Mouse (Mus musculus) midbrain, embryonic 12.5 days (tissue): ENCODE data around the gene Pla2g2d. TPM values are rescaled to one million over a fixed set of nuclear protein-coding genes. Genes with fewer than 3 reads are reported as not detected.

Source experiments
- ATAC-seq: fragments of 200-750 bp; cut with Nextera tagmentation; 2 replicates; pipeline ENCODE4 v1.8.0; 2017; ENCODE audit warnings: low read depth, moderate TSS enrichment, moderate library complexity; ENCODE audit not compliant: low FRiP score
- H3K27ac ChIP-seq: fragments of 300-500 bp; sonication (generic); replicated peaks from 2 replicates; pipeline ENCODE4 v1.5.1; 2016; ENCODE audit warnings: mild to moderate bottlenecking
- H3K27me3 ChIP-seq: fragments of 300-500 bp; sonication (generic); 2 replicates; pipeline ENCODE4 v1.6.1; 2016; ENCODE audit warnings: mild to moderate bottlenecking
- H3K36me3 ChIP-seq: fragments of 300-500 bp; sonication (generic); 2 replicates; pipeline ENCODE4 v1.6.1; 2016
- H3K4me1 ChIP-seq: fragments of 300-500 bp; sonication (generic); 2 replicates; pipeline ENCODE4 v1.6.1; 2016
- H3K4me2 ChIP-seq: fragments of 300-500 bp; sonication (generic); replicated peaks from 2 replicates; pipeline ENCODE4 v1.6.1; 2016; ENCODE audit warnings: mild to moderate bottlenecking, moderate library complexity
- H3K4me3 ChIP-seq: fragments of 300-500 bp; sonication (generic); 2 replicates; pipeline ENCODE4 v1.5.1; 2016; ENCODE audit warnings: mild to moderate bottlenecking
- H3K9ac ChIP-seq: fragments of 300-500 bp; sonication (generic); replicated peaks from 2 replicates; pipeline ENCODE4 v1.6.1; 2016; ENCODE audit warnings: mild to moderate bottlenecking, moderate library complexity
- H3K9me3 ChIP-seq: fragments of 300-500 bp; sonication (generic); 2 replicates; pipeline ENCODE4 v1.6.1; 2016; ENCODE audit warnings: mild to moderate bottlenecking
- WGBS: fragments of 180-500 bp; shearing (Covaris S2); methylation state at CpG from one replicate; pipeline ENCODE4 v1.1.7; 2016; 5-methylcytosine and 5-hydroxymethylcytosine counted together
- polyA plus RNA-seq: library from polyadenylated mRNA; unstranded; fragments of >200 nt; fragmentation: Nextera tagmentation; extraction: Ambion mirVana; gene quantifications from 2 replicates; pipeline ENCODE4 v1.2.1, GENCODE M21; 2016

Pla2g2d gene
- polyA plus RNA-seq, 1 experiment from 2014 or later = 0.33 TPM

DNA sequence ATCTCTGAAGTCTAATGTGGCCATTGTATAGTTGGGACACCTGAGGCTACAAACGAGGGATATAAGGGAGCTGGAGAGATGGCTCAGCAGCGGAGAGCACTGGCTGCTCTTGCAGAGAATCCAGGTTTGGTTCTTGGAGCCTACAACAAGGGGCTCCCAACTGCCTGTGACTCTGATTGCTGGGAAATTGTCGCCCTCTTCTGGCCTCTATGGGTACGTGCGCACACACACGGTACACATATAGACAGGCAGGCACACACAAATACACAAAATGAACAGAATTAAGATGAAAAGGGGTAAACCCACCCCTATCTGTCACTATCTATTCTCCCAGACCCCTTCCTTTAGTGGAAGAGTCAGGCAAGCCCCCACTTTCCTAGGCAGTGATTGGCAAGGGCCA, 22.9 kb upstream of the Pla2g2d start:
- H3K4me3 ChIP-seq = no peak overlapping the region
- H3K4me2 ChIP-seq = no peak overlapping the region
- WGBS = 93% methylated on average over 6 of the region's 6 CpGs
- no peaks in the 10 kb centered on the region for H3K27me3 ChIP-seq
- peaks cover 5% of the 10 kb centered on the region; the same call in 1 of the 2 replicates for H3K4me1 ChIP-seq
- no peak overlapping the region for H3K9ac ChIP-seq
- no peaks in the 10 kb centered on the region for H3K9me3 ChIP-seq
- H3K27ac ChIP-seq = no peak overlapping the region
- no peaks in the 10 kb centered on the region for H3K36me3 ChIP-seq
- no peak for ATAC-seq

DNA sequence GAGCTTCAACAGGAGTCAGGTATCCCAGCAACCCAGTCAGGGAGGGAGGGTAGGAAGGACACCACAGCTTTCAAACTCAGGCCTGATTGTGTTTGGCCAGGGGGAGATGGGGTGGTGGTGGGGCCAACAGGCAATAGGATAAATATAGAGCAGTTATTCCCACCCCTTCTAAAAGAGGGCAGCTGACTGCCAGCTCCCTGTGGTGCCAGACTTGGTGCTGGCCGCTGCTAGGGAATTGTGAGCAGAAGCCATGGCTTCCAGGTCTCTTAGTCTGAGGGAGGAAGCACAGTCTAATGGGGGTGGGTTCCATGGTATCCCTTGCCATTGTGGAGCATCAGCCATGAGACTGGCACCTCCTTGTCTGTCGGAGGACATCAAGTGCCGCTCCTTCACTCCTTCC, 21.9 kb upstream of the Pla2g2d start:
- Histone ChIP-seq H3K4me3 (no peak overlapping the region), H3K4me2 (no peak overlapping the region), H3K36me3 (no peaks in the 10 kb centered on the region), H3K4me1 (no peaks in the 10 kb centered on the region; the same call in 1 of the 2 replicates), H3K9ac (no peak overlapping the region), H3K9me3 (no peaks in the 10 kb centered on the region), H3K27me3 (no peaks in the 10 kb centered on the region), H3K27ac (no peak overlapping the region)
- 81% methylated on average over 3 of the region's 3 CpGs for WGBS
- ATAC-seq = no peak

DNA sequence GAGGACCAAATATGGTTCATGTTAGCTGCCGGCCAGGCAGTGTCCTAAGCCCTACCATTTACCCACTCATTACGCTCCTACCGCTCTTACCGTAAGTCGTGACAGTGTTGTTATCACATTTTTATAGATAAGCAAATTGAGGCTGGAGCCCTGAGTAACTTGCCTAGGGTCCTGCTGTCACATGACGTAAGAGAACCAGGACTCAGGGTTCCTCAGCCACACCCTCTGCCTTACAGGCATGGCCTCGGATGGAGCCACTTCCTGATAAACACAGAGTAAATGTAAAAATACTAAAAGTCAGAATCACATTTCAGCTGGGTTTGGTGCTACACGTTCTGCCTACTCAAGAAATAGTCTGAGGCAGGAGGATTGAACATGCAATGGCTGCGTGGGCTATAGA, 21.1 kb upstream of the Pla2g2d start:
- ATAC-seq = no peak
- H3K36me3 ChIP-seq = no peaks in the 10 kb centered on the region
- no peak overlapping the region for H3K4me3 ChIP-seq
- no peaks in the 10 kb centered on the region; the same call in 1 of the 2 replicates for H3K4me1 ChIP-seq
- H3K27ac ChIP-seq = no peak overlapping the region
- H3K4me2 ChIP-seq = no peak overlapping the region
- H3K27me3 ChIP-seq = no peaks in the 10 kb centered on the region
- H3K9me3 ChIP-seq = no peaks in the 10 kb centered on the region
- H3K9ac ChIP-seq = no peak overlapping the region
- 88% methylated on average over 9 of the region's 9 CpGs for WGBS

DNA sequence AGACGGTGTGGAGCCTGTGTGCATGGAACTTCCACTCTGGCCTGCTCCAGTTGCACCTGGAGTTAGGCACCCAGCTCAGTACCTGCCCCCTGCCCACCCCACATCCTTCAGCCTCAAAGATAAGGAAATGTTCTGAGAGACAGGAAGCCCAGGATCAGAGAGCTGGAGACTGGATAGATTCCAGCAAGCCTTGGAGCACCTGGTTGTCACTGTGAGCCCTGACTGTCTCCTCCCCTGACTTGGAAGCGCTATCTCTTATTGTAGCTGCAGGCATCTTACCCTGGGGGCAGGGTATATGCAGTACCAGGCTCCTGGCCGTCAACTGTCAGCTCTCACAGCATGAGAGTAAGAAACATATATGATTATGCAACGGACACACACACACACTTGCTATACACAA, 20.1 kb upstream of the Pla2g2d start:
- H3K4me3 ChIP-seq = no peak overlapping the region
- H3K4me1 ChIP-seq = no peaks in the 10 kb centered on the region; the same call in 1 of the 2 replicates
- ATAC-seq = no peak
- H3K27ac ChIP-seq = no peak overlapping the region
- no peaks in the 10 kb centered on the region for H3K9me3 ChIP-seq
- no peaks in the 10 kb centered on the region for H3K36me3 ChIP-seq
- no peak overlapping the region for H3K9ac ChIP-seq
- H3K27me3 ChIP-seq = no peaks in the 10 kb centered on the region
- WGBS = 69% methylated on average over 4 of the region's 4 CpGs
- H3K4me2 ChIP-seq = no peak overlapping the region

DNA sequence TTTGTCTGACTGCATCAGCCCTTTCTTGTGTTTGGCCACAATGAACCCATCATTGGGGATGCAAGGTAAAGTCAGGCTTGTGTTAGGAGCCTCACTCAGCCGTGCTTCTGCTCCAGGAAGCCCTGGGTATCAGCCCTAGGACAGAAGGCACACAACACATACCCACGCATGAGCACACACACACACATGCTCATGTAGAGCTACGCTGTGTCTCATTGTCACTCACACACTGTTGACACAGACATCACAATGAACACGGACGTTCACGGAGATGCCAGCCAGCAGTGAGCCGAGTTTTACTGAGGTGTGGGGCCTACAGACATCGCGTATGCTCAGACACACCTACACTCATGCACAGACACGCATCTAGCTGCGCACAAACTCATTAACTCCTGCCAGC, 19.6 kb upstream of the Pla2g2d start:
- ATAC-seq = no peak
- no peak overlapping the region for H3K4me3 ChIP-seq
- H3K9ac ChIP-seq = no peak overlapping the region
- H3K27ac ChIP-seq = no peak overlapping the region
- H3K27me3 ChIP-seq = no peaks in the 10 kb centered on the region
- 85% methylated on average over 11 of the region's 11 CpGs for WGBS
- no peak overlapping the region for H3K4me2 ChIP-seq
- H3K36me3 ChIP-seq = no peaks in the 10 kb centered on the region
- no peaks in the 10 kb centered on the region for H3K9me3 ChIP-seq
- H3K4me1 ChIP-seq = no peaks in the 10 kb centered on the region; the same call in 1 of the 2 replicates

DNA sequence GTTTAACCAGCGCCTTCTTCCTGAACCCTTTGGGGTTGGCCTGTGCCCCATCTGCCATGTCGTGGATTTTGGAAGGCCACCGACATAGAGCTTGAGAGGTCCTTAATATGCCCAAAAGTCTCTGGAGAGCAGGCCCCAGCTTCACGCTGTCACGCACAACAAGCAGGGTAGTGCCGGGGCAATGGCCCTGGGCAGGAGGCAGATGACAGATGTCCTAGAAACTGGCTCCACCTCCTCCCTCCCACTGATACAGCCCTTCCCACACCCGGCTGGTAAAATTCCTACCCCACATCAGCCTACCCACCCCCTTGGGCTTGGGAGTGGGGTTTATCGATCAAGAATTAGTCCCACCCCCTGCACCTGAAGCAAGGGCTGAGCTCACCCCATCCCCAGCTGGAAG, 18.1 kb upstream of the Pla2g2d start, which contains the start of gene Pla2g2f:
Gene Pla2g2f (minus strand): TSS at position 211 of the 400 bp plus-strand sequence.
- Histone ChIP-seq H3K27ac (no peak within 1 kb of the TSS), H3K4me2 (no peak within 1 kb of the TSS), H3K9me3 (no peaks in the 10 kb centered on the region), H3K4me1 (no peaks in the 10 kb centered on the region; the same call in 1 of the 2 replicates), H3K9ac (no peak within 1 kb of the TSS), H3K36me3 (no peaks in the 10 kb centered on the region), H3K4me3 (no peak within 1 kb of the TSS), H3K27me3 (no peaks in the 10 kb centered on the region)
- no peak for ATAC-seq
- 69% methylated on average over 8 of the region's 8 CpGs for WGBS

DNA sequence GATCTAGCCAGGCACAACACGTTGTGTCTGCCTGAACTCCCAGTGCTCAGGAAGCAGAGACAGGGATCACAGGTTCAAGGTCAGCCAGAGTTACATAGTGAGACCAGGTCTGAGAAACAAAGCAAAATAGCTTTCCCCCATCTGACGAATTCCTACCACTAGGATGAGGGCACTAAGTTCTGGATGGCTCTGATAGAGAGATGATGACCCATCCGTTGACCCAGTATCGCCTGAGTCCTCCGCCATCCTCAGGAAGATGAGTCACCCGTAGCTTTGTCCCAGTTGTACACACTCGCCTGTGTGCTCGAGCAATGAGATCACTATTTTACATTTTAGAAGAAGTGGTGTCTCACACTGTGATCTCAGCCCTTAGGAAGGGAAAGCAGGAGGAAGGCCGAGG, 13.3 kb upstream of the Pla2g2d start:
- ATAC-seq = no peak
- Histone ChIP-seq H3K27me3 (no peaks in the 10 kb centered on the region), H3K4me1 (no peaks in the 10 kb centered on the region; the same call in 1 of the 2 replicates), H3K4me3 (no peak overlapping the region), H3K27ac (no peak overlapping the region), H3K9me3 (no peaks in the 10 kb centered on the region), H3K9ac (no peak overlapping the region), H3K36me3 (no peaks in the 10 kb centered on the region), H3K4me2 (no peak overlapping the region)
- WGBS = 87% methylated on average over 9 of the region's 9 CpGs

DNA sequence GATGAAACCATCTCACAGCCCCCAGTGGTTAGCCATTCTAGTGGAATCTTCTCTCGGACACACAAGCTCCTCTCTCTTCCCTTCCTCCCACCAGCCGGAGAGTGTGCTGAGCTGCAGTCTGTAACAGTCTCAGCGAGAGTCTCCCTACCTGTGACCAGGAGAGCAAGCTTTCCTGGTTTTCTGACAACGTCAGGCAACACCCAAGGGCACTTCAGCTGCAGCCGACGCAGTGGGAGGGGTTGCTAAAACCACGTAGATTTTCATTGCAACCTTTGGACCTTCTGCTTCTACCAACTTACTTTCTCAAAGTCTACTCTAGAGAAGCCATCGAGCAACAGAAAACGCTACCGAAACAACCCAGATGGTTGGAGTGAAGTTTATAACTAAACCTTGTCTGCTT, 3.6 kb upstream of the Pla2g2d start:
- WGBS = 86% methylated on average over 10 of the region's 10 CpGs
- Histone ChIP-seq H3K4me2 (no peak overlapping the region), H3K36me3 (no peaks in the 10 kb centered on the region), H3K27ac (no peak overlapping the region), H3K4me1 (no peaks in the 10 kb centered on the region), H3K27me3 (no peaks in the 10 kb centered on the region), H3K9ac (no peak overlapping the region), H3K9me3 (no peaks in the 10 kb centered on the region), H3K4me3 (no peak overlapping the region)
- ATAC-seq = no peak

DNA sequence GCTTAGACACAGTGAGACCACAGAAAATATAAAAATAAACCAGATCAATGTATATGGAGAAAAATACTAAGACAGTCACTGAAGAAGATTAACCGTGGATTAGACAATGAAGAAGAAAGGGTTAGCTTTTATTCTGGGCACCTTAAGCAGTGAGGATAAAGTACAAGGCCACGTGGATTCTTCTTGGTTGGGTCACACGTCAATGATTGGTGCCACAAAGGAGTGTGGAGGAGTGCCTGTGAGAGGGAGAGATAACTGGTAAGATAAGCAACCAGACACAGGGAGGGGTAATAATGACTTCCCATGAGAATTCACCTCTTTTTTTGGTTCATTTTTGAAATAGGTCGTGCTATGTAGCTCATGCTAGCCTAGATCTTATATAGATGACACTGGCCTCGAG, 3.1 kb upstream of the Pla2g2d start:
- Histone ChIP-seq H3K27ac (no peak overlapping the region), H3K9ac (no peak overlapping the region), H3K4me2 (no peak overlapping the region), H3K4me1 (peaks cover under 1% of the 10 kb centered on the region; the same call in 1 of the 2 replicates), H3K36me3 (no peaks in the 10 kb centered on the region), H3K9me3 (no peaks in the 10 kb centered on the region), H3K4me3 (no peak overlapping the region), H3K27me3 (no peaks in the 10 kb centered on the region)
- 81% methylated on average over 5 of the region's 5 CpGs for WGBS
- no peak for ATAC-seq

DNA sequence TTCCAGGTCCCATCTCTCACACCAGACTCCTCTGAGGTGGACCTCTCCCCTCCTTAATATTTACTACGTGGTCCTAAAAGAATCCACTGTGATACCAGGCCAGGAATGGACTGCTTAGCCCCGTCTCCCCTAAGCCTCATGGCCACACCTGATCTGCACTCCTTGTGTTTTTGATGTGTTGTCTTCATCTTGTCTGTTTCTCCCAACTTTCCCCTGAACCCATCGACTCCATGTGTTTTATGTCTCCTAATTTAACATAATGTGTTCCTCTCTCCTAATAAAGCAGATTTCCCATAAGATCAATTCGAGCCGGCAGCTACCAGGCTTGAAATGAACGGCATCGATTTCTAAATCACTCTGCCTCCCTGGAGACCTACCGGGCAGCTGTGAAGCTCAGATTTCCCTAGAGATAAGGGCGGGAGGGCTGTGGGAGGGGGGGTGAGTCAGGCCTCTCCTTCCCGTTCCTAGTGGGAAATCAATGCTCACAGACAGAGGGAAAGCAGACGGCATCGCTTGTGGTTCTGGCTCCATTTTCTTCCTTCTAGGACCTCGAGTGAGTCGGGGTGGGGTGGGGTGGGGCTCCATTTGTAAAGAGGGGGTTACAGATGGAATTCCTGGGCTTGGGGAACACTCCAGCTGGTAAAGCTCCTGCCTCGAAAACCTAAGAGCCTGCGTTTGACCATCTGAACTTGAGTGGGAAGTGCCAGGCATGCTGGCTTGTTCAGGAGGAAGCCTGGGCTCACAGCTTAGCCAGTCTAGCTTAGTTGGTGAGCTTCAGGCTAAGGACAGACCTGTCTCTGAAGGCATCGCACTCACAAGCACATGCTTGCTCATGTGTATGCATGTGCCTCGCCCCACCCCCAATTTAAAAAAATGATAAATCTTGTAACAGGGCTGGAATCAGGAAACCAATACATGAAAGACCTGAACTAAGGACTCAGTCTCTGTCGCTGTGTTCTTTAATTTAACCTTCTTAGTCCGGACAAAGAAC, 2.2 kb downstream of the Pla2g2d start:
- H3K4me2 ChIP-seq = no peak overlapping the region
- peak overlapping the region; percentile 35; the same call in 1 of the 2 replicates for H3K27ac ChIP-seq
- WGBS = 52% methylated on average over 20 of the region's 20 CpGs
- H3K9me3 ChIP-seq = no peaks in the 10 kb centered on the region
- no peak overlapping the region for H3K9ac ChIP-seq
- no peaks in the 10 kb centered on the region for H3K36me3 ChIP-seq
- ATAC-seq = no peak
- no peaks in the 10 kb centered on the region for H3K27me3 ChIP-seq
- no peak overlapping the region for H3K4me3 ChIP-seq
- H3K4me1 ChIP-seq = peaks cover 9% of the 10 kb centered on the region; the same call in 1 of the 2 replicates

DNA sequence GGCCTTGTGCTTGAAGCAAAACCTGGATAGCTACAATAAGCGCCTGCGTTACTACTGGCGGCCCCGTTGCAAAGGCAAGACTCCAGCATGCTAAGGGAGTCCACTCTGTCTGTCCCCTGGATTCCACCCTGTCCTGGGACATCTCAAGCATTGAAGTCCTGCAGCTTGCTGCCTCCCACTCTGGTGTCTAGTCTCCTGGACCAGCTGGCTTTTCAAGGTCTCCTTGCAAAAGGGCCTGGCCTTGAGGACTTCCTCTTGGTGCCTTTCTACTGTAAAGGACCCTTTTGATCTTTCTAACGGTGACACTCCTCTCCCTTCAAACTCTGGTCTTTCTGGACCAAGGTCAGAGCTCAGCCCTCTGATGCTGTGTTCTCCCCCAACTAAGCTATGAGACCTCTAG, 4.8 kb downstream of the Pla2g2d start:
- Histone ChIP-seq H3K4me1 (peaks cover 9% of the 10 kb centered on the region; the same call in 1 of the 2 replicates), H3K4me3 (no peak overlapping the region), H3K27me3 (no peaks in the 10 kb centered on the region), H3K4me2 (no peak overlapping the region), H3K27ac (no peak overlapping the region), H3K9ac (no peak overlapping the region), H3K36me3 (no peaks in the 10 kb centered on the region), H3K9me3 (no peaks in the 10 kb centered on the region)
- 92% methylated on average over 5 of the region's 5 CpGs for WGBS
- no peak for ATAC-seq

DNA sequence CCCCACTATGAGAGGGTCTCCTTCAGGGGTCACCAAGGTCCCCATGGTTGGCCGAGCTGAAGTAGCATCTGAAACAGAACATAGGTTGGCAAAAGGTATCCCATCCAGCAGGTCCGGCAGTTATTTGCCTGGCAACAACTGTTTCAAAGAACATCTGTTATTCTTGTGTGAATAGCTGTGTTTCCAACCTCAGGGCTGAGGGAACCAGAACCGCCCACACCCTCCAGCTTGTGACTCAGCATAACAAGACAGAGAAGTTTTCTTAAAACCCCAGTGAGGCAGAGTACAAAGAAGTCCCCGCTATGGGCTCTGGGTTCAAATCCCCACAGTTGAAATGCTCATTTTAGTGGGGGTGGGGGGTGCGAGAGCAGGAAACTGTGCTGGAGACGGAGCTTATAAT, 6.6 kb downstream of the Pla2g2d start:
- Histone ChIP-seq H3K27ac (no peak overlapping the region), H3K9me3 (no peaks in the 10 kb centered on the region), H3K4me3 (no peak overlapping the region), H3K4me1 (peaks cover 9% of the 10 kb centered on the region; the same call in 1 of the 2 replicates), H3K9ac (no peak overlapping the region), H3K27me3 (no peaks in the 10 kb centered on the region), H3K4me2 (no peak overlapping the region), H3K36me3 (no peaks in the 10 kb centered on the region)
- ATAC-seq = no peak
- WGBS = 85% methylated on average over 6 of the region's 6 CpGs
